Mouse (Mus musculus): ENCODE measurements around the gene Hopx. TPM values are rescaled to one million over a fixed set of nuclear protein-coding genes. Genes with fewer than 3 reads are reported as not detected.

Gene Hopx
- total and polyA plus RNA-seq, 3 experiments, result 26.8 to 43.4 TPM; not detected in 1

DNA sequence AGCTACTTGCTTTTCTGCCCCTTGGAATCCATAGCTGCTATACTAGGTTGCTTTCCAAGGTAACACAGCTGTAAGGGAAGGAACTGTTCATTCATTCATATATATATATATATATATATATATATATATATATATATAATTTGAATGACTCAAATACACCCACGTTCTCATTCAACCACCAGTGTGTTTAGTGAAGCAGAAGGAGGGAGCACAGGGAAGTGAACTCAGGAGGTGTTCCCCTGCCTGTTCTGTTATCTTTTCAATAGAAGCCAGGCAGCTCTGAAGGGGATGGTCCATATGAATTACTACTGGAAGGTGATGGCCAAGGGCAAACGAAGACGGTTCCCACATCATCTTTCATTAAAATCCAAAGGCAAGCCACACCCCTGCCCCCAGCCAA is 27.8 kb downstream of the Hopx start:
- Histone ChIP-seq H3K79me2 (ENCODE audit: control insufficient read depth, insufficient read depth, low read length, poor library complexity) (no peaks in the 10 kb centered on the region), H3K27ac (ENCODE audit: control insufficient read depth, low read depth, low read length) (no peak overlapping the region), H3K36me3 (ENCODE audit: control insufficient read depth in 1 of 2, insufficient read depth in 2 of 2, low read length in 2 of 2) (peaks cover 0 to 21% of the 10 kb centered on the region in 2 experiments; a peak in 2 of 4 replicates), H3K9ac (ENCODE audit: control insufficient read depth, low read depth, low read length, poor library complexity, severe bottlenecking) (no peak overlapping the region), H3K9me3 (replicated peaks; ENCODE audit: insufficient read depth, low read length) (no peaks in the 10 kb centered on the region), H3K4me1 (ENCODE audit: control insufficient read depth in 1 of 2, insufficient read depth in 2 of 2, low read length in 2 of 2) (peaks cover 9 to 25% of the 10 kb centered on the region in 2 experiments), H3K4me3 (ENCODE audit: control insufficient read depth in 1 of 2, insufficient read depth in 1 of 2, low read depth in 2 of 2, low read length in 2 of 2) (no peak overlapping the region), H3K27me3 (ENCODE audit: control insufficient read depth in 1 of 2, insufficient read depth in 2 of 2, low read length in 2 of 2) (no peaks in the 10 kb centered on the region)
- TF ChIP-seq JUND (IDR thresholded peaks at IDR 0.05; ENCODE audit: low read depth, low read length) (no peak), CHD2 (IDR thresholded peaks at IDR 0.05; ENCODE audit: low read length) (no peak), SIN3A (IDR thresholded peaks at IDR 0.05; ENCODE audit: low read length) (0 out of 2 replicates have a peak, but pooled peaks have one; percentile 24), ETS1 (IDR thresholded peaks at IDR 0.05; ENCODE audit: low read depth, low read length) (0 out of 2 replicates have a peak, but pooled peaks have one; percentile 34), EP300 (IDR thresholded peaks at IDR 0.05; ENCODE audit: low read depth in 1 of 2, low read length in 2 of 2) (peak; percentile 47 to 56)
- peak; percentile 79 for DNase-seq (ENCODE audit: low read depth, low spot score)

DNA sequence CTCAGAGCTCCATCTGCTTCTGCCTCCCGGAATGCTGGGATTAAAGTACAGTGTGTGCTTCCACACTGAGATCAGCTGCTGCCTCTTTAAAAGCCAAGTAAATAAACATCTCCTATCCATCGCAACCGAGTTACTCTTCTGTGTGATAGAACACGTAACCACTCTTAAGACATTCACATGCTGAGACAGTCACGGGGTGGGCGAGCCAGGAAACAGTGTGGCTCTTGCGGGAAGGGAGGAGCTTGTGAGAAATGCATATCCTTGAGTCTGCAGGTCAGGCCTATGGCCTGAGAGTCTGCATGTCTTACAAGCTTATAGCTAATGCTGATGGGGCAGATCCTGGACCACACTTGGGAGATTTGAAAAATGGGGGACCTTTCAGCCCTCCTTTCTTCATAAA is 28.4 kb downstream of the Hopx start:
- peaks cover 0 to 15% of the 10 kb centered on the region in 2 experiments; a peak in 2 of 4 replicates for H3K36me3 ChIP-seq (ENCODE audit: control insufficient read depth in 1 of 2, insufficient read depth in 2 of 2, low read length in 2 of 2)
- no peak for DNase-seq (ENCODE audit: low read depth, low spot score)
- H3K27ac ChIP-seq (ENCODE audit: control insufficient read depth, low read depth, low read length), result no peak overlapping the region
- H3K4me3 ChIP-seq (ENCODE audit: control insufficient read depth in 1 of 2, insufficient read depth in 1 of 2, low read depth in 2 of 2, low read length in 2 of 2), result no peak overlapping the region
- TF ChIP-seq SIN3A (IDR thresholded peaks at IDR 0.05; ENCODE audit: low read length) (no peak), POLR2AphosphoS2 (IDR thresholded peaks at IDR 0.05; ENCODE audit: low read length) (no peak), JUND (IDR thresholded peaks at IDR 0.05; ENCODE audit: low read depth, low read length) (no peak), MYB (IDR thresholded peaks at IDR 0.05; ENCODE audit: low read depth, low read length) (no peak), NRF1 (IDR thresholded peaks at IDR 0.05; ENCODE audit: insufficient read depth, low read depth, low read length, poor library complexity, severe bottlenecking) (no peak), GATA1 (IDR thresholded peaks at IDR 0.05; ENCODE audit: low read depth, low read length) (no peak), ZC3H11A (IDR thresholded peaks at IDR 0.05; ENCODE audit: low read depth, low read length) (no peak), NELFE (IDR thresholded peaks at IDR 0.05; ENCODE audit: low read depth, low read length) (no peak), POLR2AphosphoS5 (IDR thresholded peaks at IDR 0.05; ENCODE audit: borderline replicate concordance, low read depth, low read length) (no peak), ELF1 (IDR thresholded peaks at IDR 0.05; ENCODE audit: low read depth, low read length) (no peak), MAX (IDR thresholded peaks at IDR 0.05; ENCODE audit: low read length) (no peak), TCF12 (IDR thresholded peaks at IDR 0.05; ENCODE audit: low read depth, low read length) (no peak), MXI1 (IDR thresholded peaks at IDR 0.05; ENCODE audit: low read depth, low read length) (no peak), HCFC1 (IDR thresholded peaks at IDR 0.05; ENCODE audit: low read depth, low read length) (no peak), CTCF (IDR thresholded peaks at IDR 0.05 in 2 of 3, conservative IDR thresholded peaks at IDR 0.05 in 1 of 3; ENCODE audit: control insufficient read depth in 1 of 3, insufficient read depth in 1 of 3, low read depth in 2 of 3, low read length in 3 of 3, poor library complexity in 1 of 3, severe bottlenecking in 1 of 3) (no peak), CHD1 (IDR thresholded peaks at IDR 0.05; ENCODE audit: low read depth, low read length) (no peak), USF2 (IDR thresholded peaks at IDR 0.05; ENCODE audit: borderline replicate concordance in 1 of 2, insufficient read depth in 1 of 2, low read depth in 1 of 2, low read length in 2 of 2) (no peak)
- H3K79me2 ChIP-seq (ENCODE audit: control insufficient read depth, insufficient read depth, low read length, poor library complexity), result no peaks in the 10 kb centered on the region
- peaks cover 5 to 19% of the 10 kb centered on the region in 2 experiments for H3K4me1 ChIP-seq (ENCODE audit: control insufficient read depth in 1 of 2, insufficient read depth in 2 of 2, low read length in 2 of 2)
- no peaks in the 10 kb centered on the region for H3K27me3 ChIP-seq (ENCODE audit: control insufficient read depth in 1 of 2, insufficient read depth in 2 of 2, low read length in 2 of 2)
- no peaks in the 10 kb centered on the region for H3K9me3 ChIP-seq (replicated peaks; ENCODE audit: insufficient read depth, low read length)
- no peak overlapping the region for H3K9ac ChIP-seq (ENCODE audit: control insufficient read depth, low read depth, low read length, poor library complexity, severe bottlenecking)
